Mouse (Mus musculus): Measurements from ENCODE around the gene Rpl38. TPM values are rescaled to one million over a fixed set of nuclear protein-coding genes. Genes with fewer than 3 reads are reported as not detected.

The Rpl38 gene
- polyA plus RNA-seq (2012; rRNA removed; ENCODE audit: low replicate concordance), result 74.7 and 81.8 TPM in 2 replicates

GRCm38 (mm10) chr11:114668301-114668710, at the start of gene Rpl38:
Gene Rpl38, plus strand, starts transcription at chr11:114668524.

GRCm38 (mm10) chr11:114675341-114675825, 7.1 kb downstream of the Rpl38 start, which contains the start of gene Ttyh2:
Gene Ttyh2, plus strand, starts transcription at chr11:114675431.

Other genes starting within 250 kb of the Rpl38 start
- 67.9 and 109 TPM in 2 replicates for gene Ttyh2, start 6.9 kb downstream of the Rpl38 start, polyA plus RNA-seq (2012; rRNA removed; ENCODE audit: low replicate concordance)
- 0.25 and 0.48 TPM in 2 replicates for gene Dnaic2, start 58.9 kb downstream of the Rpl38 start, polyA plus RNA-seq (2012; rRNA removed; ENCODE audit: low replicate concordance)
- 1.0 and 1.2 TPM in 2 replicates for gene Kif19a, start 96.9 kb downstream of the Rpl38 start, polyA plus RNA-seq (2012; rRNA removed; ENCODE audit: low replicate concordance)
- gene Btbd17, start 127.4 kb downstream of the Rpl38 start, polyA plus RNA-seq (2012; rRNA removed; ENCODE audit: low replicate concordance), result 0.49 and 0.71 TPM in 2 replicates
- 0.25 and 0.57 TPM in 2 replicates for gene Gpr142, start 130.4 kb downstream of the Rpl38 start, polyA plus RNA-seq (2012; rRNA removed; ENCODE audit: low replicate concordance)
- 2.5 and 4.5 TPM in 2 replicates for gene Gprc5c, start 182.6 kb downstream of the Rpl38 start, polyA plus RNA-seq (2012; rRNA removed; ENCODE audit: low replicate concordance)
- gene Cd300a, start 221.5 kb downstream of the Rpl38 start, polyA plus RNA-seq (2012; rRNA removed; ENCODE audit: low replicate concordance), result 0.70 and 0.88 TPM in 2 replicates